Mouse (Mus musculus) heart, embryonic 10.5 days (tissue): ENCODE measurements around the gene Cd151. TPM values are rescaled to one million over a fixed set of nuclear protein-coding genes. Genes with fewer than 3 reads are reported as not detected.

Source experiments
- DNase-seq: peaks from one replicate; pipeline ENCODE4 v3.0.0-alpha.2; 2017; ENCODE audit warnings: low spot score
- H3K27ac ChIP-seq: fragments of 300-500 bp; sonication (generic); 2 replicates; pipeline ENCODE4 v1.5.1; 2016; ENCODE audit warnings: mild to moderate bottlenecking
- H3K27me3 ChIP-seq: fragments of 300-500 bp; sonication (generic); 2 replicates; pipeline ENCODE4 v1.6.1; 2016; ENCODE audit warnings: mild to moderate bottlenecking; ENCODE audit not compliant: poor library complexity, insufficient read depth, severe bottlenecking
- H3K36me3 ChIP-seq: fragments of 300-500 bp; sonication (generic); 2 replicates; pipeline ENCODE4 v1.6.1; 2016; ENCODE audit warnings: mild to moderate bottlenecking, moderate library complexity
- H3K4me1 ChIP-seq: fragments of 300-500 bp; sonication (generic); 2 replicates; pipeline ENCODE4 v1.6.1; 2016; ENCODE audit warnings: mild to moderate bottlenecking
- H3K4me3 ChIP-seq: fragments of 300-500 bp; sonication (generic); 2 replicates; pipeline ENCODE4 v1.5.1; 2016; ENCODE audit warnings: mild to moderate bottlenecking, moderate library complexity
- H3K9me3 ChIP-seq: fragments of 300-500 bp; sonication (generic); 2 replicates; pipeline ENCODE4 v1.6.1; 2016; ENCODE audit warnings: mild to moderate bottlenecking, moderate library complexity
- WGBS: fragments of 180-500 bp; shearing (Covaris S2); methylation state at CpG from one replicate; pipeline ENCODE4 v1.1.7; 2016; 5-methylcytosine and 5-hydroxymethylcytosine counted together
- polyA plus RNA-seq: library from polyadenylated mRNA; unstranded; fragments of >200 nt; fragmentation: Nextera tagmentation; extraction: Ambion mirVana; gene quantifications from 2 replicates; pipeline ENCODE4 v1.2.1, GENCODE M21; 2016

Cd151 gene
- polyA plus RNA-seq, 1 experiment from 2014 or later, result 23.1 TPM

DNA sequence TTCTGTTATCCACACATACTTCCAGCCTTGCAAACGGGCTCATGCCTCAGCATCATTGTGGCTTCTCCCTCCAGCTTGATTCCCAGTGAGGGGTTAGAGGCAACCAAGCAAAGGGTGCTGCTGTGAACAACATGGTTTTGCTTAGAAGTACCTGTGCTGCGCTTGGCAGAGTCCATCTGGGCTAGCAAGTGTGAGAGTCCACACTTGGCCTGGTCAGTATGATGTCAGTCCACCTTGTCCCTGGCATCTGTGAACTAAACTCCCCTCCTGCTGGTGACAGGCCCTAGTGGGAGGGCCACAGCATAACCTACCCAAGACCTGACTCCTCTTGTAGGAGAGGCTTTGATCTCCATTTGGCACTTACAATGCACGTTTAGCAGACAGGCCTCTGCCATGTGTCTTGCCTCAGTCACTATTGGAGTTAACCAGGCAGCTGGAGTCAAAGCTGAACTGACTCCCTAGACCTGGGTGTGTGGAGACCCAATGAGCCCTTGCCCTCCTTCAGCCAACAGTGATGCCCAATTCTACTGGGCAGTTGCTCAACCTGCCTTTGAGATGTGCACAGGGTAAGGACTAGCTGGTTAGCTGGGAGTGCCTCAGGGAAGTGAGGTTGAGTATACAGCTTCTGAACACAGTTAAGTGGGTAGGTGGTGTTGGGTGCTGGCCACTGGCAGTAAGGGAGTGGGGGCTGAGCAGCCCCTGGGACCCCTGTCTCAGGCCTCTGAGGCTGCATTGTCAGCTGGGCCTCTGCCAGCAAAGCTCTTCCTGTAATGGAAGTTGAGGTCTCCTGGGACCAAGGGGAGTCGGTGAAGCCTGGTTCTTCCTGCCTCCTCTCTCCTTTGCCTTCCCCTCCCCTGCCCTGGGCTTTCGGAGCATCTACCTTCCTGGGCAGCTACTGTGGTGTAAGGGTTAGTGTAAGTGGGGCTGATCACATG, 17.3 kb downstream of the Cd151 start:
- WGBS, result 70% methylated on average over 5 of the region's 5 CpGs
- H3K27me3 ChIP-seq, result peaks cover 15% of the 10 kb centered on the region
- H3K36me3 ChIP-seq, result peaks cover 10% of the 10 kb centered on the region; the same call in 1 of the 2 replicates
- DNase-seq, result no peak
- no peak overlapping the region for H3K4me3 ChIP-seq
- H3K4me1 ChIP-seq, result peaks cover 31% of the 10 kb centered on the region
- H3K27ac ChIP-seq, result no peak overlapping the region
- H3K9me3 ChIP-seq, result no peaks in the 10 kb centered on the region

DNA sequence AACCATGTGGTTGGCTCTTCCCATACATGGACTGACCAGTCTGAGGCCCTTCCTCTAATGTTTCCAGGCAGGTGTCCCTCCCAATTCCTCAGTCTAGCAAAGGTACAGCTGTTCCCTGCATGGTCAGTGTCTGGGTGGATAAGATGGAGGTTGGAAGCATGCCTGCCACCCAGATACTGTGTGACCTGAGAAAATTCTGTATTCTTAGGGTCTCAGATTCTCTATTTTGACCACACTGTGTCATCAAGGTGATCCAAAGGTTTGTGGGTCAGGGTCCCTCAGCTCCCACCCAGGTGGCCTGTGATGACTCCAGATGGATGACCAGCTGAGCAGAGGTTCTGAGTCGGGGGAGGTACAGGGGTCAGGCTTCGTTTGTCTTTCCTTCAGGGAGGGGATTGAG, 18.0 kb downstream of the Cd151 start:
- Histone ChIP-seq H3K36me3 (peaks cover 10% of the 10 kb centered on the region; the same call in 1 of the 2 replicates), H3K27ac (no peak overlapping the region), H3K27me3 (peaks cover 15% of the 10 kb centered on the region), H3K4me1 (peaks cover 31% of the 10 kb centered on the region), H3K4me3 (no peak overlapping the region), H3K9me3 (no peaks in the 10 kb centered on the region)
- 88% methylated on average over 2 of the region's 2 CpGs for WGBS
- no peak for DNase-seq

DNA sequence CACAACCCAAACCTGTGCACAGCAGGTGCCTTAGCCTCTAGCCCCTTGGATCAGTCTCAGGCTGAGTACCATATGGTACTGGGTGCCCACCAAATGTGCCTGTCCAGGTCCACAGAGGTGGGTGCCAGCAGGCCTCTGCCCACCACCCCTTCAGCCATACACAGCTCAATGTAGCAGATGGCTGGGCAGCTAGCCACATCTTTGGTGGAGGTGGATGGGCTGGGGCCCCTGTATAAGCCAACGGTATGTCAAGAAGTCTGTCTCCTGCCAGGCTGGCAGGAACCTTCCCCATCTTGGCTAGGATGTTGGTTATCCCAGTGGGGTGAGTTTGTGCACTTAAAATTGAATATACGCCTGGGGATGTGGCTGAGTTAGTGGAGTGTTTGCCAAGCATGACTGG, 18.4 kb downstream of the Cd151 start:
- no peak for DNase-seq
- WGBS, result 87% methylated on average over 2 of the region's 2 CpGs
- Histone ChIP-seq H3K36me3 (peaks cover 10% of the 10 kb centered on the region; the same call in 1 of the 2 replicates), H3K4me1 (peaks cover 28% of the 10 kb centered on the region), H3K27me3 (peaks cover 15% of the 10 kb centered on the region), H3K4me3 (no peak overlapping the region), H3K9me3 (no peaks in the 10 kb centered on the region), H3K27ac (no peak overlapping the region)

DNA sequence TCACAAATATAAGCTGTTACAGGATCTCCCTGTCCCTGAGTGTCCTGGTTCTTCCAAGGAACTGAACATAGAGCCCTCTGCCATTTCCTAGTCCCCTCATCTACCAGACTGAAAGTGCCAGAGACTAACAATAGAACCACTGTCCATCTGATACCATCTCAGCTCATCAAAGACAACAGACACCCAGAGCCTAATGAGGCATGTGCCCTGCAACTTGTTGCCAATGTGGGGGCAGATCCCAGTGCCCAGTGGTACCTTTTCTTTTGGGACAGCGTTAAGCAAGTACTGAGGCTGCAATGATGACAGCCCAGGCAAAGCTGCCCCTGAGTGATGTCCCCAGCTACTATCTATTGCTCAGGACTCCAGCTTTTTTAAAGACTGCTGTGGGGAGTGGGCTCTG, 19.0 kb downstream of the Cd151 start:
- Histone ChIP-seq H3K4me1 (peaks cover 22% of the 10 kb centered on the region), H3K9me3 (no peaks in the 10 kb centered on the region), H3K27ac (no peak overlapping the region), H3K27me3 (peaks cover 15% of the 10 kb centered on the region), H3K4me3 (no peak overlapping the region), H3K36me3 (peaks cover 15% of the 10 kb centered on the region; the same call in 1 of the 2 replicates)
- WGBS, result 92% methylated on average over 1 of the region's 1 CpGs
- no peak for DNase-seq

DNA sequence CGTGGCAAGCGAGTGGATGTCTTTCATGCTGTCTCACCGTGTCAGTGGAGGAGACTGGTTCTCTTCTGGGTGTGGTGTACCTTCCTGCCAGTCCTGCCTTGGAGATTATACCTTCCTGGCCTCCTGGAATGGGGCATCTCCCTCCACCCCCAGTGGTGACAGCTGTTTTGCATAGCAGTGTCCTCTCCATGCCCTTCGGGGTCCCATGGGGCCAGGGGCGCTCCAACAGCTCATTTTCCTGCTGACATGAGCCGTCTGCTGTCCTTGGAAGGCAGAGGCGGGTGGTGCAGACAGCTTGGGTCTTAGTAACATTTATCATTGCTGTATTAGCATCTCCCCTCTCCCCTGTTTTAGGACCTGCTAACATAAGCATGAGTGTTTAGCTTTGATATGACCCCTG, 19.9 kb downstream of the Cd151 start:
- DNase-seq, result no peak
- H3K36me3 ChIP-seq, result peaks cover 23% of the 10 kb centered on the region; the same call in 1 of the 2 replicates
- peaks cover 13% of the 10 kb centered on the region for H3K4me1 ChIP-seq
- H3K27me3 ChIP-seq, result peaks cover 15% of the 10 kb centered on the region
- WGBS, result 71% methylated on average over 7 of the region's 7 CpGs
- no peaks in the 10 kb centered on the region for H3K9me3 ChIP-seq
- no peak overlapping the region for H3K4me3 ChIP-seq
- H3K27ac ChIP-seq, result no peak overlapping the region

DNA sequence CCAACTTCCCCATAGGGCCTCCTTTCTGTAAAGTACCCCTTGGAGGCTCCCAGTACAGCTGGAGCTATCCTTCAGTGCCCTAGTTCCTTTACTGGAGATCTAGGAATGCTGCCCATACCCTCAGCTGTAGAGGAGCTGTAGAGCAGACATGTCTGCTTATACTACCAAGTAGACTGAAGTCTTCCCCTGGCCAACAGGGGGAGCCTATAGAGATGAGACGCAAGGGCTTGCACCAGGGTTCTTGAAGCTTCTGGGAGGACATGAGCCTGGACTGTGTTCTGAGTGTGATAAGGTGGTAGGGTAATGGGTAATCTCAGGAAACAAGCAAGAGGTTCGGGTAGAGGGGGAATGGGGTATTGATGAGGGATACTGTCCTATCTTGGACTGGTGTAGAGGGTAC, 24.0 kb downstream of the Cd151 start:
- Histone ChIP-seq H3K4me3 (no peak overlapping the region), H3K36me3 (peaks cover 55% of the 10 kb centered on the region), H3K9me3 (no peaks in the 10 kb centered on the region), H3K27me3 (no peaks in the 10 kb centered on the region), H3K4me1 (no peaks in the 10 kb centered on the region), H3K27ac (no peak overlapping the region)
- no peak for DNase-seq
- WGBS, result 65% methylated on average over 2 of the region's 2 CpGs

DNA sequence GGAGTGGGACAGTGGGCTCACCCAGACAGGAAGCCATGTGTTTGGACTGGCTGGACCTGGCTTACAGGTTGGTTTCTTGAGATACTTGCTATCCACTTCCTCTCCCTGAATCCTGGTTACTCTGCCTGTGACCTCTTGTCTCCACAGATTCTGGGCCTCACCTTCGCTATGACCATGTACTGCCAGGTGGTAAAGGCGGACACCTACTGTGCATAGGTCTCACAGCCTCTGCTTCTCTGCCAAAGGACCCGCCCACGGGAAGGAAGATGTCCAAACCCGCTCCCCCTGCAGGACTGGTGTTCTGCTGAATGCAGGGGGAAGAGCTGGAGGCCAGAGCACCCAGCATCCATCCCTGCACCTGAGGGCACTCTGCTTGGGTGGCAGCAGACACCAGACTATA, 25.5 kb downstream of the Cd151 start:
- no peak for DNase-seq
- H3K27me3 ChIP-seq, result no peaks in the 10 kb centered on the region
- H3K9me3 ChIP-seq, result no peaks in the 10 kb centered on the region
- H3K27ac ChIP-seq, result no peak overlapping the region
- WGBS, result 91% methylated on average over 5 of the region's 5 CpGs
- peaks cover 7% of the 10 kb centered on the region; the same call in 1 of the 2 replicates for H3K4me1 ChIP-seq
- peaks cover 49% of the 10 kb centered on the region for H3K36me3 ChIP-seq
- H3K4me3 ChIP-seq, result no peak overlapping the region

DNA sequence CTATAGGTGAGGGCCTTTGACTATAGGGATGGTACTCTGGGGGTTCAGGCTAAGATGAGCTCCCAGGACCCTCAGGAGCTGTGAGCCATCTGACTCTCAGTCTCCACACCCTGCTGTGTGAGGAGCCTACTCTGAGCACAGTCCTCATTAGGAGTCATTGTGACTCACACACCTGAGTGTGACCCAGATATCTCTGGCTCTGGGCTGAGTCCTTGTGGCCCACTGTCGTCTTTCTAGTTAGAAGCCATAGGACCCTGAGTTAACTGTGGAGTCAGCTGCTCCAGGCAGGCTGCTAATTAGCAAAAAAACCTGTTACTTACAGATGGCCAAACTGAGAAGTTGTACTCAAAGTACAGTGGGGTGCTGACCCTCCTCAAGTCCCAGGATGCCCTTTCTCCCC, 26.5 kb downstream of the Cd151 start:
- no peak overlapping the region for H3K27ac ChIP-seq
- H3K36me3 ChIP-seq, result peaks cover 50% of the 10 kb centered on the region
- H3K9me3 ChIP-seq, result no peaks in the 10 kb centered on the region
- 70% methylated on average over 1 of the region's 1 CpGs for WGBS
- no peak for DNase-seq
- H3K4me3 ChIP-seq, result no peak overlapping the region
- H3K4me1 ChIP-seq, result peaks cover 7% of the 10 kb centered on the region; the same call in 1 of the 2 replicates
- H3K27me3 ChIP-seq, result no peaks in the 10 kb centered on the region

DNA sequence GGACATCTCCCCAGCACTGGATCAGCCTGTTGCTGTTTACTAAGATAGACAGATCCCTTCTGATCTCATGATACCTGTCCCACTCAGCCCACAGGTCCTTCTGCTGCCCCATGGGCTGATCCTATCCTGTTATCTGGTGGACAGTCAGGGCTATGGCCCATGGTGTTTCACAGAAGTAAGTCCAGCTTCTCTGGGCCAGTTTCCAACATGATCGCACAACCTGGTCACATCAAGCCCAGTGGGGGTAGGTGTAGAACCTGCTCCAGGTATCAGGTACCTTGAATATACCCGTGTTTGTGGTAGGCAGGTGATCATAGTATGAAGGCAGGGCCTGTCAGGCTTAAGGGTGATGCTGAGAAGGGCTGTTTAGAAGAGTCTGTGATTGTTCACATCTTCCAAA, 28.2 kb downstream of the Cd151 start:
- 86% methylated on average over 2 of the region's 2 CpGs for WGBS
- no peak overlapping the region for H3K4me3 ChIP-seq
- H3K4me1 ChIP-seq, result peaks cover 16% of the 10 kb centered on the region; the same call in 1 of the 2 replicates
- peaks cover 62% of the 10 kb centered on the region for H3K36me3 ChIP-seq
- H3K27ac ChIP-seq, result no peak overlapping the region
- no peaks in the 10 kb centered on the region for H3K9me3 ChIP-seq
- no peak for DNase-seq
- no peaks in the 10 kb centered on the region for H3K27me3 ChIP-seq

DNA sequence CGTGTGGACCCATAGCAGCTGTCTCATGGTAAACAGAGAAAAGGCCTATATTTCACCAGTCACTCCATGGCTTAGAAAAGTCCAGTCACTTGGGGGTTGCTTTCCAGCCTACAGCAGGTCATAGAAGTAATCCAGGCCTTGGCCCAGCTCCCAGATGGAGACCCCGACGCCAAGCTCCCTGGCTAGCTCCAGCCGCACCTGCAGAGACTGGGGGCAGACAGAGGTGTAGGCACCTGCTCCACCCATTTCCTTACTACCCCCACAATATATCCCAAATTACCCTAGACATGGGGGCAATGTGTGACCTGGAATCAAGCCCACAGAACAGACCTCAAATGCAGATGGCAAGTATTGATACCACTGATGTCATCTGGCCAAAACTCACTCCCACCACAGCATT, 28.7 kb downstream of the Cd151 start:
- Histone ChIP-seq H3K27ac (no peak overlapping the region), H3K9me3 (no peaks in the 10 kb centered on the region), H3K36me3 (peaks cover 59% of the 10 kb centered on the region), H3K27me3 (no peaks in the 10 kb centered on the region), H3K4me1 (peaks cover 16% of the 10 kb centered on the region; the same call in 1 of the 2 replicates), H3K4me3 (no peak overlapping the region)
- DNase-seq, result no peak
- WGBS, result 90% methylated on average over 4 of the region's 4 CpGs

DNA sequence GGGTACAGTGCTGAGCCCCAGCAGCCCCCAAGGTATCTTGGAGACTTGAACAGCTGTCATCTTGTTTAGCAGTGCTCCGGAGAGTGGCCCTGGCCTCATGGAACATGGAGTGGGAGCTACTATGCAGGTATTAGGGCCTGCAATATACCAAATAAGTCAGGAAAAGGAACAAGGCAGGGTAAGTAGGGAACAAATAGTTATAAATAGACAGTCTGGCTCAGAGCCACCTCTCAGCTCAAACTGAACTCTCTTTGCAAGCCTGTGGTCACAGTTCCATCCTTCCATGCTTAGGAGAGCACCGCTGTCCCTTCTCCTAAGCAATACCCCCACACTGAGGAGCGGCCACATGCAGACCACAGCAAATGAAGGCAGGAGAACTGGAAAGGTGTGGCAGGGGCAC, 30.4 kb downstream of the Cd151 start:
- no peak for DNase-seq
- WGBS, result 91% methylated on average over 3 of the region's 3 CpGs
- H3K36me3 ChIP-seq, result peaks cover 51% of the 10 kb centered on the region
- no peaks in the 10 kb centered on the region for H3K27me3 ChIP-seq
- H3K4me1 ChIP-seq, result peaks cover 16% of the 10 kb centered on the region; the same call in 1 of the 2 replicates
- H3K9me3 ChIP-seq, result no peaks in the 10 kb centered on the region
- no peak overlapping the region for H3K4me3 ChIP-seq
- H3K27ac ChIP-seq, result no peak overlapping the region

DNA sequence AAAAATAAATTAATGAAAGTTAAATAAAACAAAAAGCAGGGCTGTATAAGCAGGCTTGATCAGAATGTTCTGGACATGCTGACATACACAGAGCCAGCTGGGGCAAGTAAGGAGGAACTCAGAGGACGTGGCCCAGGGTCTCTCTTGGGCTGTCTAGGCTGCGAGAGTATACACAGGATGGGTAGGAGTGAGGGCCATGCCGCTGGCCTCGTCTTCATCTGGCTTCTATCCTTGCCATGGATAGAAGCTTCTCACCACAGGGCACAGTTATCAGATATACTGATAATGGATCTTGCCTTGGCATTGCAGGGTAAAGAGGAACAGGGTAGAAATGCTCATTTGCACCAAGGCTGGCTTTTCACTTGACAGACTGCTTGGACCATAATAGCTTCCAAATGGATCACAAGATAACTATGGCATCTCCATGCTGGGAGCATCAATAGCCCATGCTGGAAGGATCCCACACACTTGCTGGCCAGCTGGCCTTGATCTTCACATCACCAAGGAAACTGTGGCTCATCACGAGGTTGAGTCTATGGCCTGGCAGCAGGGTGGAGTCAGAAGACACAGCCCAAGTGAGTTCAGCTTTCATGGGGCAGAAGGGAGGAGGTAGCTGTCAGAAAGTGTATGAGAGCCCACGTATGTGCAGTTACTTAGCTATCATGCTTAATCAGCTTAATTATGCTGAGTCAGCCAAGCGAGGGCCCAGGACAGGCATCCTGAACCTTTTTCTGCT, 34.8 kb downstream of the Cd151 start:
- H3K4me3 ChIP-seq, result no peak overlapping the region
- 90% methylated on average over 7 of the region's 7 CpGs for WGBS
- no peaks in the 10 kb centered on the region for H3K9me3 ChIP-seq
- no peaks in the 10 kb centered on the region for H3K27me3 ChIP-seq
- no peak for DNase-seq
- no peak overlapping the region for H3K27ac ChIP-seq
- peaks cover 27% of the 10 kb centered on the region for H3K36me3 ChIP-seq
- peaks cover 26% of the 10 kb centered on the region for H3K4me1 ChIP-seq

DNA sequence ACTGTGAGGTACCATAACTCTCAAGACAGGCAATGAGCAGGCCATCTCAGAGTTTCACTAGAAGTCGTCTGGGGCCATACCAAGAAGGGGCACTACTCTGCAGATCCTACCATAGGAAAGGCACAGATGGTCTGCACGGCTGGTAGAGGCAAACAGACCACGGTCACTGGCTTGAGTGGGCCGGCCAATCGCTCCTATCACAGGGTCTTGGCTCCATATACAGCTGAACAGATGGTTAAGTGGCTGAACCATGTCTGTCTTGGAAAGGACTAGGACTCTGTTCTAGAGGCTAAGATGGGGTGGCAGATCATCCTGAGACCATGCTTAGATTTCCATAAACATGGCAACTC, 35.3 kb downstream of the Cd151 start:
- WGBS, result 90% methylated on average over 5 of the region's 5 CpGs
- Histone ChIP-seq H3K4me3 (no peak overlapping the region), H3K27ac (no peak overlapping the region), H3K4me1 (peaks cover 22% of the 10 kb centered on the region), H3K36me3 (peaks cover 26% of the 10 kb centered on the region), H3K27me3 (no peaks in the 10 kb centered on the region), H3K9me3 (no peaks in the 10 kb centered on the region)
- no peak for DNase-seq
